Mouse (Mus musculus) cortical plate, adult 2 months (tissue): ENCODE measurements around the gene Fam227a.

Experiments
- CTCF ChIP-seq: fragments of 200-500 bp; IDR thresholded peaks from 2 replicates; pipeline ENCODE4 v1.5.1; 2011; ENCODE audit warnings: mild to moderate bottlenecking, control low read depth, low read length; ENCODE audit not compliant: insufficient read depth; ENCODE audit errors: extremely low read depth
- POLR2A ChIP-seq: fragments of 200-500 bp; IDR thresholded peaks from 2 replicates; pipeline ENCODE4 v1.6.1; 2011; ENCODE audit warnings: mild to moderate bottlenecking, low read length, control low read depth; ENCODE audit not compliant: insufficient read depth; ENCODE audit errors: extremely low read depth

DNA sequence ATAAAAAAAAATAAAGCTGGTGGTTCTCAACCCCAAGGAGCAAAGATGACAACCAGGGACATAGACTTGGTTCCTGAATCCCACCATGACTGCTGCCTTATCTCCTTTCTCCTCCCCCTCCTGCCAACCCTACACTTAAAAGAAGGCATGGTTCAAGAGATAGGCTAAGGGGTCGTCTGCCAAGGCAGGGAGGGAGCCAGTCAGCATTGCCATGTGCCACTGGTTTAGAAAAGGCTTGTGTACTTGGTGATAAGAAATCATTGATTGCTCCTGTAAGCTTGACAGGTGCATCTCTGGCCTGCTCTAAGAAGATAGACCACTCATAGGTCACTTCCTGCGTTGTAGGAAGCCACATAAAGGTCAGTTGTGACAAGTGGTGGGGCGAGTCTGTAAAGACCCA is 36.8 kb upstream of the Fam227a start:
- no peak for TF ChIP-seq CTCF
- TF ChIP-seq POLR2A = no peak
